Mouse (Mus musculus) brain, embryonic 14.5 days (tissue): Measurements from ENCODE around the gene Zfp93.

ENCODE experiments used
- CTCF ChIP-seq: fragments of 200-500 bp; IDR thresholded peaks from 2 replicates; pipeline ENCODE4 v1.5.1; 2012; ENCODE audit warnings: inconsistent platforms, mild to moderate bottlenecking, moderate library complexity, borderline replicate concordance; ENCODE audit not compliant: insufficient read depth, insufficient read length; ENCODE audit errors: extremely low read depth
- POLR2A ChIP-seq: fragments of 200-500 bp; IDR thresholded peaks from 2 replicates; pipeline ENCODE4 v1.6.1; 2012; ENCODE audit warnings: mild to moderate bottlenecking, inconsistent platforms, borderline replicate concordance; ENCODE audit not compliant: poor library complexity, insufficient read depth, insufficient read length, severe bottlenecking; ENCODE audit errors: extremely low read depth

DNA sequence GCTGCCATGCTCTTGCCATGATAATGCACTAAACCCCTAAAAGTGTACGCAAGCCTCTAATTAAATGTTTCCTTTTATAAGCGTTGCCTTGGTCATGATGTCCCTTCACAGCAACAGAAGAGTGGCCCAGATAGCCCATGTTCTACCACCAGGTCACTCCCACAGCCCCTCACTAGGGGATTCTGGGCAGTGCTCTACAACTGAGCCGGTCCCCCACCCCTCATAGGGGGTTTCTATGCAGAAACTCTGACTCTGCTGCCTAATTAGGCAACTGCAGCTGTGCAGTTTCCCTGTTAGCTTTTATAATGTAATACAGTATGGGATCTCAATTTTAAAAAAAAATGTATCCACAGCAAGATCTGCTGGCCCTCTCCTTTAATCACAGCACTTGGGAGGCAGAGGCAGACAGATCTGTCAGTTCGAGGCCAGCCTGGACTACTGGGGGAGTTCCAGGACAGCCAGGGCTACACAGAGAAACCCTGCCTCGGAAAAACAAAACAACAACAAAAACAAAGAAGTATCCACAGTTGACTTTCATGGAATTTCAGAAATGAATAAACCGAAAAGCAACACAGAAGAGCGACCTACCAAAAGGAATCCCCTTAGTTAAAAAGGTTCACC is 443 bp upstream of the Zfp93 start:
- TF ChIP-seq CTCF (no peak), POLR2A (no peak)
